Mouse (Mus musculus) forebrain, embryonic 11.5 days (tissue): ENCODE measurements around the gene Mfsd6. TPM values are rescaled to one million over a fixed set of nuclear protein-coding genes. Genes with fewer than 3 reads are reported as not detected.

Experiments
- ATAC-seq: fragments of 200-750 bp; cut with Nextera tagmentation; replicated peaks from 2 replicates; pipeline ENCODE4 v1.8.0; 2017; ENCODE audit warnings: moderate TSS enrichment; ENCODE audit not compliant: low FRiP score
- DNase-seq: peaks from one replicate; pipeline ENCODE4 v3.0.0-alpha.2; 2017; ENCODE audit warnings: low spot score
- H3K27ac ChIP-seq: fragments of 300-500 bp; sonication (generic); 2 replicates; pipeline ENCODE4 v1.5.1; 2014; ENCODE audit warnings: low read depth, low read length
- H3K27me3 ChIP-seq: fragments of 300-500 bp; sonication (generic); 2 replicates; pipeline ENCODE4 v1.6.1; 2014; ENCODE audit warnings: mild to moderate bottlenecking, low read length, mixed read lengths; ENCODE audit not compliant: control insufficient read depth, insufficient read depth
- H3K36me3 ChIP-seq: fragments of 300-500 bp; sonication (generic); 2 replicates; pipeline ENCODE4 v1.6.1; 2014; ENCODE audit warnings: mild to moderate bottlenecking, low read length, moderate library complexity, mixed read lengths; ENCODE audit not compliant: control insufficient read depth, insufficient read depth
- H3K4me1 ChIP-seq: fragments of 300-500 bp; sonication (generic); replicated peaks from 2 replicates; pipeline ENCODE4 v1.6.1; 2014; ENCODE audit warnings: low read length, mixed read lengths; ENCODE audit not compliant: control insufficient read depth, insufficient read depth
- H3K4me2 ChIP-seq: fragments of 300-500 bp; sonication (generic); 2 replicates; pipeline ENCODE4 v1.6.1; 2014; ENCODE audit warnings: low read depth, mild to moderate bottlenecking, low read length, moderate library complexity, mixed read lengths; ENCODE audit not compliant: severe bottlenecking
- H3K4me3 ChIP-seq: fragments of 300-500 bp; sonication (generic); 2 replicates; pipeline ENCODE4 v1.5.1; 2014; ENCODE audit warnings: low read depth, low read length
- H3K9ac ChIP-seq: fragments of 300-500 bp; sonication (generic); 2 replicates; pipeline ENCODE4 v1.6.1; 2014; ENCODE audit warnings: low read length
- H3K9me3 ChIP-seq: fragments of 300-500 bp; sonication (generic); 2 replicates; pipeline ENCODE4 v1.6.1; 2016; ENCODE audit warnings: low read length, mixed read lengths; ENCODE audit not compliant: control insufficient read depth
- WGBS: fragments of 180-500 bp; shearing (Covaris S2); extraction: QIAGEN DNeasy Blood & Tissue Kit; methylation state at CpG from one replicate; pipeline ENCODE4 v1.1.7; 2014; 5-methylcytosine and 5-hydroxymethylcytosine counted together
- polyA plus RNA-seq: library from polyadenylated mRNA; unstranded; fragments of >200 nt; fragmentation: Nextera tagmentation; extraction: Ambion mirVana; gene quantifications from 2 replicates; pipeline ENCODE4 v1.2.1, GENCODE M21; 2014

The Mfsd6 gene
- polyA plus RNA-seq, 1 experiment from 2014 or later: 2.7 TPM

GRCm38 (mm10) chr1:52640266-52640665 is 87.0 kb downstream of the Mfsd6 start:
- no peak for ATAC-seq
- H3K36me3 ChIP-seq: peaks cover 4% of the 10 kb centered on the region; the same call in 1 of the 2 replicates
- no peak overlapping the region for H3K4me2 ChIP-seq
- H3K27me3 ChIP-seq: no peaks in the 10 kb centered on the region
- no peak overlapping the region for H3K4me3 ChIP-seq
- no peaks in the 10 kb centered on the region for H3K4me1 ChIP-seq
- no peak for DNase-seq
- no peak overlapping the region for H3K27ac ChIP-seq
- no peaks in the 10 kb centered on the region for H3K9me3 ChIP-seq
- H3K9ac ChIP-seq: no peak overlapping the region
- 90% methylated on average over 6 of the region's 6 CpGs for WGBS

GRCm38 (mm10) chr1:52639090-52639489 is 88.2 kb downstream of the Mfsd6 start:
- peaks cover 4% of the 10 kb centered on the region; the same call in 1 of the 2 replicates for H3K36me3 ChIP-seq

GRCm38 (mm10) chr1:52638101-52638500 is 89.2 kb downstream of the Mfsd6 start:
- Histone ChIP-seq H3K27me3 (no peaks in the 10 kb centered on the region), H3K36me3 (peaks cover 4% of the 10 kb centered on the region; the same call in 1 of the 2 replicates), H3K27ac (no peak overlapping the region), H3K4me3 (no peak overlapping the region), H3K4me2 (no peak overlapping the region), H3K4me1 (no peaks in the 10 kb centered on the region), H3K9ac (no peak overlapping the region), H3K9me3 (no peaks in the 10 kb centered on the region)
- no peak for DNase-seq
- WGBS: 88% methylated on average over 2 of the region's 2 CpGs
- ATAC-seq: no peak; the same call in 1 of the 2 replicates

More at GRCm38 (mm10) chr1:52639090-52639489, 88.2 kb downstream of the Mfsd6 start:
- H3K27me3 ChIP-seq: no peaks in the 10 kb centered on the region
- H3K9me3 ChIP-seq: no peaks in the 10 kb centered on the region
- DNase-seq: no peak
- H3K4me1 ChIP-seq: no peaks in the 10 kb centered on the region
- H3K27ac ChIP-seq: no peak overlapping the region
- no peak for ATAC-seq
- no peak overlapping the region for H3K4me3 ChIP-seq
- no peak overlapping the region for H3K4me2 ChIP-seq
- WGBS: 98% methylated on average over 7 of the region's 7 CpGs
- no peak overlapping the region for H3K9ac ChIP-seq

GRCm38 (mm10) chr1:52635932-52636331 is 91.3 kb downstream of the Mfsd6 start:
- DNase-seq: no peak
- Histone ChIP-seq H3K4me3 (no peak overlapping the region), H3K4me1 (no peaks in the 10 kb centered on the region), H3K4me2 (no peak overlapping the region), H3K36me3 (peaks cover 4% of the 10 kb centered on the region; the same call in 1 of the 2 replicates), H3K27ac (no peak overlapping the region), H3K9me3 (no peaks in the 10 kb centered on the region), H3K9ac (no peak overlapping the region), H3K27me3 (no peaks in the 10 kb centered on the region)
- WGBS: 95% methylated on average over 3 of the region's 3 CpGs
- no peak for ATAC-seq

- H3K36me3 ChIP-seq: peaks cover 3% of the 10 kb centered on the region; the same call in 1 of the 2 replicates
- no peak overlapping the region for H3K27ac ChIP-seq
- no peak for DNase-seq
- H3K4me1 ChIP-seq: no peaks in the 10 kb centered on the region
- no peak overlapping the region for H3K4me2 ChIP-seq
- ATAC-seq: no peak
- WGBS: 95% methylated on average over 6 of the region's 6 CpGs
- H3K9me3 ChIP-seq: no peaks in the 10 kb centered on the region
- H3K9ac ChIP-seq: no peak overlapping the region
- H3K27me3 ChIP-seq: no peaks in the 10 kb centered on the region
- no peak overlapping the region for H3K4me3 ChIP-seq
Observed at GRCm38 (mm10) chr1:52634251-52634650, 93.0 kb downstream of the Mfsd6 start.

GRCm38 (mm10) chr1:52631570-52631969 is 95.7 kb downstream of the Mfsd6 start:
- no peaks in the 10 kb centered on the region for H3K9me3 ChIP-seq
- no peaks in the 10 kb centered on the region for H3K4me1 ChIP-seq
- H3K4me3 ChIP-seq: peak overlapping the region; percentile 70
- DNase-seq: no peak
- H3K27me3 ChIP-seq: no peaks in the 10 kb centered on the region
- peak overlapping the region; percentile 44 for H3K4me2 ChIP-seq
- 73% methylated on average over 2 of the region's 2 CpGs for WGBS
- no peak overlapping the region for H3K9ac ChIP-seq
- no peak overlapping the region for H3K27ac ChIP-seq
- ATAC-seq: no peak
- no peaks in the 10 kb centered on the region; the same call in 1 of the 2 replicates for H3K36me3 ChIP-seq

- Histone ChIP-seq H3K9me3 (no peaks in the 10 kb centered on the region), H3K9ac (peak overlapping the region; percentile 79), H3K27me3 (no peaks in the 10 kb centered on the region), H3K27ac (peak overlapping the region; percentile 37; the same call in 1 of the 2 replicates), H3K4me3 (peak overlapping the region; percentile 70), H3K4me1 (no peaks in the 10 kb centered on the region), H3K4me2 (peak overlapping the region; percentile 44), H3K36me3 (no peaks in the 10 kb centered on the region; the same call in 1 of the 2 replicates)
- DNase-seq: no peak
- peak; percentile 78 for ATAC-seq
- whole genome bisulfite sequencing: 0% methylated on average over 6 of the region's 6 CpGs
Observed at GRCm38 (mm10) chr1:52630937-52631299, 96.3 kb downstream of the Mfsd6 start.

- Histone ChIP-seq H3K27me3 (no peaks in the 10 kb centered on the region), H3K4me1 (no peaks in the 10 kb centered on the region), H3K9ac (peak within 1 kb of the TSS; percentile 79), H3K36me3 (no peaks in the 10 kb centered on the region; the same call in 1 of the 2 replicates), H3K27ac (peak within 1 kb of the TSS; percentile 37; the same call in 1 of the 2 replicates), H3K9me3 (no peaks in the 10 kb centered on the region), H3K4me2 (peak within 1 kb of the TSS; percentile 44), H3K4me3 (peak within 1 kb of the TSS; percentile 70)
- DNase-seq (peak; percentile 97), ATAC-seq (peak; percentile 97)
- under 1% methylated on average over 44 of the region's 44 CpGs for WGBS
Observed at GRCm38 (mm10) chr1:52630248-52630936, 96.9 kb downstream of the Mfsd6 start, which contains the start of gene Nemp2. Gene Nemp2 (plus strand): TSS chr1:52630703.

- no peaks in the 10 kb centered on the region for H3K9me3 ChIP-seq
- H3K27ac ChIP-seq: no peak overlapping the region
- DNase-seq (no peak), ATAC-seq (no peak)
- H3K4me2 ChIP-seq: no peak overlapping the region
- no peaks in the 10 kb centered on the region for H3K27me3 ChIP-seq
- H3K4me1 ChIP-seq: no peaks in the 10 kb centered on the region
- H3K9ac ChIP-seq: no peak overlapping the region
- no peaks in the 10 kb centered on the region for H3K36me3 ChIP-seq
- no peak overlapping the region for H3K4me3 ChIP-seq
Observed at GRCm38 (mm10) chr1:52620442-52620841, 106.8 kb downstream of the Mfsd6 start.
